Mouse (Mus musculus) G1E (cell line): Measurements from ENCODE around the gene Aplnr. TPM values are rescaled to one million over a fixed set of nuclear protein-coding genes. Genes with fewer than 3 reads are reported as not detected.

Experiments used
- ATAC-seq: 2 replicates; pipeline ENCODE4 v1.8.0; 2016; ENCODE audit warnings: mild to moderate bottlenecking; ENCODE audit not compliant: insufficient number of reproducible peaks, poor library complexity, low FRiP score, severe bottlenecking; ENCODE audit errors: extremely low read depth
- DNase-seq: peaks from one replicate; pipeline ENCODE4 v3.0.0; 2012; ENCODE audit warnings: low spot score
- H3K27me3 ChIP-seq: 2 replicates; pipeline ENCODE4 v1.6.1; 2012; ENCODE audit warnings: mild to moderate bottlenecking, low read length, inconsistent platforms; ENCODE audit not compliant: insufficient read depth
- H3K36me3 ChIP-seq: replicated peaks from 2 replicates; pipeline ENCODE3; 2012; ENCODE audit warnings: mild to moderate bottlenecking, inconsistent platforms
- H3K4me1 ChIP-seq: 2 replicates; pipeline ENCODE4 v1.6.1; 2012; ENCODE audit warnings: low read depth, low read length, inconsistent platforms, mixed read lengths; ENCODE audit not compliant: insufficient read depth
- H3K4me3 ChIP-seq: 2 replicates; pipeline ENCODE4 v1.5.1; 2012; ENCODE audit warnings: low read depth, mild to moderate bottlenecking, inconsistent platforms, low read length, moderate library complexity, mixed read lengths
- H3K9me3 ChIP-seq: replicated peaks from 2 replicates; pipeline ENCODE4 v1.6.1; 2012; ENCODE audit warnings: inconsistent platforms
- CTCF ChIP-seq: IDR thresholded peaks from 2 replicates; pipeline ENCODE4 v1.5.1; 2012; ENCODE audit warnings: low read depth, low read length, inconsistent platforms, mixed read lengths
- GATA1 ChIP-seq: IDR thresholded peaks from 2 replicates; pipeline ENCODE4 v1.6.1; 2012; ENCODE audit warnings: borderline replicate concordance, low read length, inconsistent platforms, mixed read lengths
- GATA2 ChIP-seq: IDR thresholded peaks from 2 replicates; pipeline ENCODE4 v1.6.1; 2012; ENCODE audit warnings: low read depth, low read length, inconsistent platforms, borderline replicate concordance
- POLR2AphosphoS5 ChIP-seq: IDR thresholded peaks from 2 replicates; pipeline ENCODE4 v1.6.1; 2012; ENCODE audit warnings: low read depth, low read length, inconsistent platforms; ENCODE audit not compliant: insufficient replicate concordance
- TAL1 ChIP-seq: conservative IDR thresholded peaks from 2 replicates; pipeline ENCODE4 v1.6.1; 2012; ENCODE audit warnings: low read depth, low read length, inconsistent platforms, mixed read lengths
- polyA plus RNA-seq: library from polyadenylated mRNA; stranded (reverse); fragments of >175 nt; gene quantifications from 2 replicates; pipeline ENCODE4 v1.2.3, GENCODE M21; 2012
- total RNA-seq, 2 experiments: library from RNA; stranded (forward) in 1 of 2; stranded (reverse) in 1 of 2; fragments of 200-1000 nt in 1 of 2; fragments of >200 nt in 1 of 2; fragmentation: Nextera tagmentation in 1 of 2; gene quantifications; 2 replicates each; pipeline ENCODE4 v1.2.3; 2014 to 2017

Gene Aplnr
- total RNA-seq (2014; fragmentation: Nextera tagmentation) (not detected in 2 replicates), total RNA-seq (2017) (0.12 and 0.22 TPM in 2 replicates), polyA plus RNA-seq (not detected in 2 replicates)

DNA sequence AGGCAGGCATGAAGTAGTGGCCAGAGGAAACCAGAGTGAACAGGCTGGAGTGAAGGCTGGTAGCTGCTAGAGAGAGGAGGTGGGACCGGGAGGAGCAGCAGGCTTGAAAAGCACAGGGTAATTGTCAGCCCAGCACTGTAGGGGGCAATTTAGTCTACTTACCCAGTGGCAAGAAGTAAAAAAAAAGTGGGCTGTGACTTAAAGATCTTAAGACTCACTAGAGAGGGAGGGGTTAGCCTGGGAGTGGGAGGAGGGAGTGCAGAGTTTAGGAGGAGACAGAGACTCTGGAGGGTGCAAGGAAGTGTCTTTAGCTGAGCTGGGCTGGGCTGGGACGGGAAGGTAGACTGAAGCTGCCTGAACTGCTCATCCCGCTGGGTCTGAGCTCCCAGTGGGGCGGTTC, at the start of gene Aplnr:
Gene Aplnr, plus strand, starts transcription at position 137 of the 400 bp plus-strand sequence.
- Histone ChIP-seq H3K4me3 (no peak within 1 kb of the TSS), H3K27me3 (peaks cover 18% of the 10 kb centered on the region), H3K4me1 (peaks cover 7% of the 10 kb centered on the region; the same call in 1 of the 2 replicates), H3K36me3 (no peaks in the 10 kb centered on the region), H3K9me3 (no peaks in the 10 kb centered on the region)
- DNase-seq (no peak), ATAC-seq (no peak)
- TF ChIP-seq CTCF (no peak), POLR2AphosphoS5 (no peak), GATA1 (no peak), GATA2 (no peak), TAL1 (no peak)

DNA sequence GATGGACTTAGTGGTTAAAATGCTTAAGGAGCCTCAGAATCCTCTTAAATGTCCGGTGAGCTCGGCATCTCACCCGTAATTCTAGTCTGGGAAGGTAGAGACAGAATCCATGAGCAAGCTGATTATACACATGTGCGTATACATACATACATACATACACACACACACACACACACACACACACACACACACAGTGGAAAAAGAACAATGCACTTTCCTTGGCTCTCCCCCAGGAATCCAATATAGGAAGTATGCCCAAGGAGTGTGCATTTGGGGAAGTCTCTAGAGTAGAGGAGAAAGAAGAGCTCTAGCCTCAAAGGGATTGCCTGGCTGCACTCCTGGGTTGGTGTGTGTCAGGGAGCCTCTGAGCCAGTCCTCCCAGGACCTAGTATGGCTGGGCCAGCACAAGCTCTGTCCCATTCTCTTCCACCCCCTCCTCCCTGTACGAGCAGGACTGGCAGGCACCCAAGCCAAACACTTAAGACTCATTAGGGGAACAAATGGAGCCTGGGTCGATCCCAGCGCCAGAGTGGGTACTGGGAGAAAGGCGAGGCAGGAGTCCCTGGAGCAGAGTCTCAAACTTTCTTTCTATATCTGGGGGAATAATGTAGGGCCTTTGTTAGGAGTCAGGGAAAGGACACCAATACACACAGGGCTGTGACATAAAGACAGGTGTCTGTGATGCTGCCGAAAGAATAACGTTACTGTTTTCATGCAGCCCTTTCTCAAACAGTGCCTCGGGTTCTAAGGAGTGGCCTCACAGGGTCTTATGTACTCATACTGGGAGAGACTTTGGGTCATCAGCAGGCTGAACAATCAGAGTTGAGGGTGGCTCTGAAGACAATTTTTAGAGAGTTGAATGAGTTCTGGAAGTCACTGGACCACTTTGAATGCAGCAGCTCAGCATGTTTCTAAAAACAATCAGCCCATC, 47.0 kb upstream of the Aplnr start:
- no peak for DNase-seq
- Histone ChIP-seq H3K4me1 (no peaks in the 10 kb centered on the region), H3K4me3 (no peak overlapping the region), H3K36me3 (no peaks in the 10 kb centered on the region), H3K9me3 (no peaks in the 10 kb centered on the region), H3K27me3 (no peaks in the 10 kb centered on the region; the same call in 1 of the 2 replicates)
- TF ChIP-seq TAL1 (no peak), GATA2 (no peak), POLR2AphosphoS5 (no peak), CTCF (no peak), GATA1 (no peak)
- ATAC-seq: no peak

DNA sequence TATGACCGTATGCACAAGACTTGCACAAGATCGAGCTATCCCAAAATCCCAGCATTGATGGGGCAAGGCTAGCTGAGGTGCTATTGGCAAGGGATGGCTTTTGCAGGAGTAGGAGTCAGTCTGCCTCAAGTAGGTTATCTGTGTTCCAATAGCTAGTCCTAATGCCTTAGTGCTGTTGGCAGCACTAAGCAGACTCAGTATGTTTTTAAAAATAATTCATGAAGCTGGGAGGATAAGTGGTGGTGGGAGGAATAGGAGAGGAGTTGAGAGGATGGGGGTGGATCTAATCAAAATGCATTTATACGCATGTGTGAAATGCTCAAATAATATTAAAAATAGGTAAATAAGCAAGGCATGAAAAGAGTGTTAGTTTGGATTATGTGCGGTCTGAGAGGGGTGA, 44.7 kb upstream of the Aplnr start:
- no peak for ATAC-seq
- no peak overlapping the region for H3K4me3 ChIP-seq
- TF ChIP-seq CTCF (no peak), POLR2AphosphoS5 (no peak), TAL1 (no peak), GATA2 (no peak), GATA1 (no peak)

GRCm38 (mm10) chr2:85093376-85093775, 42.6 kb upstream of the Aplnr start:
- no peaks in the 10 kb centered on the region for H3K36me3 ChIP-seq
- H3K27me3 ChIP-seq: no peaks in the 10 kb centered on the region
- TF ChIP-seq POLR2AphosphoS5 (no peak), GATA1 (no peak), GATA2 (no peak), CTCF (no peak), TAL1 (no peak)
- no peaks in the 10 kb centered on the region for H3K9me3 ChIP-seq
- no peak for DNase-seq
- no peak overlapping the region for H3K4me3 ChIP-seq
- no peak for ATAC-seq
- no peaks in the 10 kb centered on the region for H3K4me1 ChIP-seq

More for the DNA sequence above, 44.7 kb upstream of the Aplnr start:
- no peaks in the 10 kb centered on the region; the same call in 1 of the 2 replicates for H3K27me3 ChIP-seq
- DNase-seq: no peak
- H3K4me1 ChIP-seq: no peaks in the 10 kb centered on the region
- H3K9me3 ChIP-seq: no peaks in the 10 kb centered on the region
- no peaks in the 10 kb centered on the region for H3K36me3 ChIP-seq

- DNase-seq (no peak), ATAC-seq (no peak)
- H3K9me3 ChIP-seq: no peaks in the 10 kb centered on the region
- H3K4me1 ChIP-seq: no peaks in the 10 kb centered on the region
- TF ChIP-seq CTCF (no peak), GATA1 (no peak), POLR2AphosphoS5 (no peak), TAL1 (no peak), GATA2 (no peak)
- no peaks in the 10 kb centered on the region for H3K36me3 ChIP-seq
- H3K27me3 ChIP-seq: peaks cover 2% of the 10 kb centered on the region
- no peak overlapping the region for H3K4me3 ChIP-seq
Measured at GRCm38 (mm10) chr2:85095906-85096305, 40.1 kb upstream of the Aplnr start.

DNA sequence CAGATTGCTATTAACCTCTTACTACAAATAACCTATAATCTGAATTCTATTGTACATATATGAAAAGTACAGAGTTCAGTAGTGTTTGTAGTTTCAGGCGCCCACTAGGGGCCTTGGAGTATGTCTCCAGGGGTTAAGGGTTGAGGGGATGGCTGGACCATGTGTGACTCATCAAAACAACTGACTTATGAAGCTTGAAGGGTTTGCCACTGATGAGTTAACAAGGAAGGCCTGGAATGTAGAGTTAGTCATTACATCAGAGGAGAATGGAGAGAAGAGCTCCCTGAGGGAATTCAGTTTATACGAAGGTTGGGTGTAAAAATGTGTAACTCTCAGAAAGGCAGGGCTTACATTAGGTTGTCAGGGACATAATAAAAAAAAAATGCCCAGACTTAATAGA, 38.0 kb upstream of the Aplnr start:
- Histone ChIP-seq H3K36me3 (no peaks in the 10 kb centered on the region), H3K4me1 (no peaks in the 10 kb centered on the region), H3K27me3 (peaks cover 2% of the 10 kb centered on the region), H3K9me3 (no peaks in the 10 kb centered on the region), H3K4me3 (no peak overlapping the region)
- ATAC-seq: no peak
- TF ChIP-seq POLR2AphosphoS5 (no peak), CTCF (no peak), GATA2 (no peak), TAL1 (no peak), GATA1 (no peak)
- DNase-seq: no peak
